9 mouse cellular contexts compared by ENCODE assay signal in genomic region chr6:124862406-124863124, GRCm38 (mm10). TPM values are rescaled to one million over a fixed set of nuclear protein-coding genes. Genes with fewer than 3 reads are reported as not detected.
DNase-seq lines count a peak whose midpoint lies in the region; ATAC-seq and TF ChIP-seq lines count a peak whose summit lies in the region.
"Had no signal": no experiment of that assay in that cellular context is flagged by ENCODE, and none has a peak within 500 bp of the region (broad histone marks: within the 10 kb centered on the region; RNA-seq: fewer than 3 reads in every experiment).

No protein-coding gene starts in this region.

- H3K27ac ChIP-seq in layer of hippocampus, adult 2 months, result peak overlapping the region; percentile 99
- H3K27ac ChIP-seq in embryonic facial prominence, embryonic 13.5 days, result no peak overlapping the region
- peak overlapping the region; percentile 91 for H3K27ac ChIP-seq in hindbrain, embryonic 14.5 days
- H3K27ac ChIP-seq in neural tube, embryonic 15.5 days (replicated peaks), result peak overlapping the region; percentile 97

- no peaks in the 10 kb centered on the region for H3K9me3 ChIP-seq in embryonic facial prominence, embryonic 13.5 days
- no peaks in the 10 kb centered on the region for H3K9me3 ChIP-seq in hindbrain, embryonic 14.5 days (ENCODE audit: control insufficient read depth, low read length)
- H3K9me3 ChIP-seq in neural tube, embryonic 15.5 days (replicated peaks), result no peaks in the 10 kb centered on the region

- WGBS in embryonic facial prominence, embryonic 13.5 days, result 10% methylated on average over 8 of the region's 8 CpGs
- WGBS in hindbrain, embryonic 14.5 days, result 8% methylated on average over 8 of the region's 8 CpGs
- 8% methylated on average over 8 of the region's 8 CpGs for WGBS in neural tube, embryonic 15.5 days

- intact Hi-C loops in gastrocnemius, postnatal 36 days (cut with DNase I), result no loop called here

- H3K27me3 ChIP-seq in embryonic facial prominence, embryonic 13.5 days, result peaks cover 42% of the 10 kb centered on the region
- no peaks in the 10 kb centered on the region for H3K27me3 ChIP-seq in hindbrain, embryonic 14.5 days (ENCODE audit: control insufficient read depth, insufficient read depth, low read length)
- H3K27me3 ChIP-seq in neural tube, embryonic 15.5 days (replicated peaks), result no peaks in the 10 kb centered on the region

- peak overlapping the region; percentile 82 for H3K4me3 ChIP-seq in layer of hippocampus, adult 2 months
- peak overlapping the region; percentile 55 for H3K4me3 ChIP-seq in embryonic facial prominence, embryonic 13.5 days
- H3K4me3 ChIP-seq in hindbrain, embryonic 14.5 days (replicated peaks; ENCODE audit: low read length), result peak overlapping the region; percentile 62
- H3K4me3 ChIP-seq in neural tube, embryonic 15.5 days (replicated peaks), result peak overlapping the region; percentile 71

- no peak for ATAC-seq in embryonic facial prominence, embryonic 13.5 days (ENCODE audit: insufficient number of reproducible peaks, insufficient read depth, low FRiP score, low TSS enrichment, low read depth)
- peak; percentile 6; the same call in 1 of the 2 replicates for ATAC-seq in hindbrain, embryonic 14.5 days (ENCODE audit: low FRiP score)
- peak; percentile 3; the same call in 1 of the 2 replicates for ATAC-seq in neural tube, embryonic 15.5 days (ENCODE audit: low FRiP score)

- no peaks in the 10 kb centered on the region for H3K36me3 ChIP-seq in embryonic facial prominence, embryonic 13.5 days
- H3K36me3 ChIP-seq in hindbrain, embryonic 14.5 days (replicated peaks; ENCODE audit: control insufficient read depth, insufficient read depth), result peaks cover 12% of the 10 kb centered on the region; the same call in 1 of the 2 replicates
- peaks cover 17% of the 10 kb centered on the region for H3K36me3 ChIP-seq in neural tube, embryonic 15.5 days

- peak overlapping the region; percentile 78 for H3K9ac ChIP-seq in embryonic facial prominence, embryonic 13.5 days
- H3K9ac ChIP-seq in hindbrain, embryonic 14.5 days, result peak overlapping the region; percentile 92
- H3K9ac ChIP-seq in neural tube, embryonic 15.5 days (replicated peaks), result peak overlapping the region; percentile 89

- H3K4me2 ChIP-seq in embryonic facial prominence, embryonic 13.5 days, result peak overlapping the region; percentile 84
- H3K4me2 ChIP-seq in hindbrain, embryonic 14.5 days (replicated peaks), result peak overlapping the region; percentile 64
- peak overlapping the region; percentile 72 for H3K4me2 ChIP-seq in neural tube, embryonic 15.5 days

- DNase-seq in layer of hippocampus, adult 2 months (ENCODE audit: low spot score in 2 of 2), result no peak
- DNase-seq in layer of hippocampus, adult 9-10 months (ENCODE audit: low spot score), result no peak
- DNase-seq in hindbrain, embryonic 14.5 days (ENCODE audit: low spot score), result no peak
- no peak for DNase-seq in adrenal gland, adult 18-20 months (ENCODE audit: low spot score in 2 of 2)
- no peak for DNase-seq in gastrocnemius, postnatal 36 days
- DNase-seq in adrenal gland, adult (ENCODE audit: inconsistent age in 2 of 2, low spot score in 1 of 2), result no peak
- DNase-seq: kidney, postnatal 10 days had no signal

- peaks cover 60% of the 10 kb centered on the region for H3K4me1 ChIP-seq in embryonic facial prominence, embryonic 13.5 days
- peaks cover 49% of the 10 kb centered on the region for H3K4me1 ChIP-seq in hindbrain, embryonic 14.5 days (replicated peaks; ENCODE audit: control insufficient read depth, insufficient read depth, low read length)
- H3K4me1 ChIP-seq in neural tube, embryonic 15.5 days, result peaks cover 82% of the 10 kb centered on the region

- no peak for TF ChIP-seq CTCF in layer of hippocampus, adult 2 months (conservative IDR thresholded peaks at IDR 0.05)

RNA-seq across cellular contexts. Expression of gene Gpr162, which starts 1.2 kb away (rescaled TPM):
- total RNA-seq in layer of hippocampus, adult 2 months (2021), result 100 to 1,000 TPM; 181 to 199 TPM
- 2.0 and 2.4 TPM in 2 replicates for polyA plus RNA-seq in embryonic facial prominence, embryonic 13.5 days (2015; fragmentation: Nextera tagmentation; extraction: Ambion mirVana)
- polyA plus RNA-seq in hindbrain, embryonic 14.5 days (2014; fragmentation: Nextera tagmentation; extraction: Ambion mirVana), result 16.6 and 17.6 TPM in 2 replicates
- 28.9 and 33.8 TPM in 2 replicates for polyA plus RNA-seq in neural tube, embryonic 15.5 days (2015; fragmentation: Nextera tagmentation; extraction: Ambion mirVana)
- 1 to 10 TPM in 1 of 2 experiments, under 1 TPM in 1; 0.76 to 1.8 TPM for total RNA-seq in adrenal gland, adult 18-20 months (2021)
- under 1 TPM; 0.12 to 0.23 TPM for total RNA-seq in gastrocnemius, postnatal 36 days (2021)

RNA-seq across cellular contexts. Expression of gene P3h3, which starts 5.0 kb away (rescaled TPM):
- 10 to 100 TPM; 33.7 to 36.7 TPM for total RNA-seq in layer of hippocampus, adult 2 months (2021)
- polyA plus RNA-seq in embryonic facial prominence, embryonic 13.5 days (2015; fragmentation: Nextera tagmentation; extraction: Ambion mirVana), result 60.5 and 60.8 TPM in 2 replicates
- 13.3 and 17.6 TPM in 2 replicates for polyA plus RNA-seq in hindbrain, embryonic 14.5 days (2014; fragmentation: Nextera tagmentation; extraction: Ambion mirVana)
- 22.2 and 24.0 TPM in 2 replicates for polyA plus RNA-seq in neural tube, embryonic 15.5 days (2015; fragmentation: Nextera tagmentation; extraction: Ambion mirVana)
- total RNA-seq in adrenal gland, adult 18-20 months (2021), result 10 to 100 TPM; 24.1 to 24.4 TPM
- total RNA-seq in gastrocnemius, postnatal 36 days (2021), result 1 to 10 TPM; 7.5 to 7.9 TPM

RNA-seq across cellular contexts. Expression of gene Gnb3, which starts 22.5 kb away (rescaled TPM):
- under 1 TPM in 1 of 2 experiments, not detected in 1; 0.20 TPM for total RNA-seq in layer of hippocampus, adult 2 months (2021)
- 0.25 and 0.52 TPM in 2 replicates for polyA plus RNA-seq in embryonic facial prominence, embryonic 13.5 days (2015; fragmentation: Nextera tagmentation; extraction: Ambion mirVana)
- 0.21 and 1.2 TPM in 2 replicates for polyA plus RNA-seq in hindbrain, embryonic 14.5 days (2014; fragmentation: Nextera tagmentation; extraction: Ambion mirVana)
- 0.69 and 0.70 TPM in 2 replicates for polyA plus RNA-seq in neural tube, embryonic 15.5 days (2015; fragmentation: Nextera tagmentation; extraction: Ambion mirVana)
- 1 to 10 TPM; 9.2 to 9.6 TPM for total RNA-seq in adrenal gland, adult 18-20 months (2021)
- 1 to 10 TPM; 1.2 to 1.6 TPM for total RNA-seq in gastrocnemius, postnatal 36 days (2021)

RNA-seq across cellular contexts. Expression of gene Cd4, which starts 25.5 kb away (rescaled TPM):
- total RNA-seq in layer of hippocampus, adult 2 months (2021), result under 1 TPM; 0.18 to 0.47 TPM
- polyA plus RNA-seq in embryonic facial prominence, embryonic 13.5 days (2015; fragmentation: Nextera tagmentation; extraction: Ambion mirVana), result 0.37 TPM in 1 of 2 replicates, not detected in the other
- 0.27 and 0.35 TPM in 2 replicates for polyA plus RNA-seq in hindbrain, embryonic 14.5 days (2014; fragmentation: Nextera tagmentation; extraction: Ambion mirVana)
- polyA plus RNA-seq in neural tube, embryonic 15.5 days (2015; fragmentation: Nextera tagmentation; extraction: Ambion mirVana), result 0.17 and 0.61 TPM in 2 replicates
- 1 to 10 TPM in 1 of 2 experiments, under 1 TPM in 1; 0.36 to 1.8 TPM for total RNA-seq in adrenal gland, adult 18-20 months (2021)
- 1 to 10 TPM in 1 of 2 experiments, not detected in 1; 2.8 TPM for total RNA-seq in gastrocnemius, postnatal 36 days (2021)

RNA-seq across cellular contexts. Expression of gene Cdca3, which starts 33.2 kb away (rescaled TPM):
- total RNA-seq in layer of hippocampus, adult 2 months (2021), result 1 to 10 TPM in 1 of 2 experiments, under 1 TPM in 1; 0.47 to 1.3 TPM
- 142 and 184 TPM in 2 replicates for polyA plus RNA-seq in embryonic facial prominence, embryonic 13.5 days (2015; fragmentation: Nextera tagmentation; extraction: Ambion mirVana)
- 29.3 and 36.2 TPM in 2 replicates for polyA plus RNA-seq in hindbrain, embryonic 14.5 days (2014; fragmentation: Nextera tagmentation; extraction: Ambion mirVana)
- 23.7 and 52.8 TPM in 2 replicates for polyA plus RNA-seq in neural tube, embryonic 15.5 days (2015; fragmentation: Nextera tagmentation; extraction: Ambion mirVana)
- 1 to 10 TPM in 1 of 2 experiments, under 1 TPM in 1; 0.77 to 2.7 TPM for total RNA-seq in adrenal gland, adult 18-20 months (2021)
- 1 to 10 TPM; 1.5 to 1.8 TPM for total RNA-seq in gastrocnemius, postnatal 36 days (2021)

Comparison
In these comparisons a context has a peak if more than half of its experiments do, and no peak if none do; other contexts are left out.
1. RNA of gene Gpr162, which starts 1.2 kb away (total RNA-seq): 181 to 199 TPM in layer of hippocampus, adult 2 months; 0.76 to 1.8 TPM in adrenal gland, adult 18-20 months and 0.12 to 0.23 TPM in gastrocnemius, postnatal 36 days; every median in the first group is over 10 times any median in the second.
2. Peak in every context shown above with its lines, with median percentiles within 50 percentile points of each other: H3K4me3 ChIP-seq, H3K4me2 ChIP-seq and H3K9ac ChIP-seq.